Mouse (Mus musculus) liver, adult (tissue): Measurements from ENCODE around the gene Tmem182.

ENCODE experiments used
- GATA4 ChIP-seq: IDR thresholded peaks from 2 replicates; pipeline ENCODE4 v1.6.1; 2014; ENCODE audit warnings: mild to moderate bottlenecking, low read length; ENCODE audit not compliant: insufficient replicate concordance

Tmem182 gene

DNA sequence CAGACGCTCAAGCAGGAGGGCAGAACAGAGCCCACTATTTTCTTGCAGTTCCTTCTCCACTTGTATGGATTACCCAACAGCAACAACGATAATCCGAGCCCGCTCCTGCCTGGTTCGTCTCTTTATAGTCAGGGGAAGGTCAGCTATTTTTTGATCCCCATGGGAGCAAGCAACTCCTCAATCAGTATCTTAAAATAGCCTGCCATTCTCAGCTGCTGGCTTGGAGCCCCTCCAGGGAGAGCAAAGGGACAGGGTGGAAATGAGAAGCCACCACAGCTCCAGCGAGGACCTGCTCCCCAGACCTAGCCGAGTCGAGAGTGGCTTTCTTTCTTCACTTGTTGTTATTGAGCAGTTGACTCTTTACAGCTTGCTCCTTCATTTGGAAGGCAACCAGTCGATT is at the start of gene Tmem182:
TSS of gene Tmem182 (plus strand) at position 251 of the 400 bp plus-strand sequence.
- no peak for TF ChIP-seq GATA4

DNA sequence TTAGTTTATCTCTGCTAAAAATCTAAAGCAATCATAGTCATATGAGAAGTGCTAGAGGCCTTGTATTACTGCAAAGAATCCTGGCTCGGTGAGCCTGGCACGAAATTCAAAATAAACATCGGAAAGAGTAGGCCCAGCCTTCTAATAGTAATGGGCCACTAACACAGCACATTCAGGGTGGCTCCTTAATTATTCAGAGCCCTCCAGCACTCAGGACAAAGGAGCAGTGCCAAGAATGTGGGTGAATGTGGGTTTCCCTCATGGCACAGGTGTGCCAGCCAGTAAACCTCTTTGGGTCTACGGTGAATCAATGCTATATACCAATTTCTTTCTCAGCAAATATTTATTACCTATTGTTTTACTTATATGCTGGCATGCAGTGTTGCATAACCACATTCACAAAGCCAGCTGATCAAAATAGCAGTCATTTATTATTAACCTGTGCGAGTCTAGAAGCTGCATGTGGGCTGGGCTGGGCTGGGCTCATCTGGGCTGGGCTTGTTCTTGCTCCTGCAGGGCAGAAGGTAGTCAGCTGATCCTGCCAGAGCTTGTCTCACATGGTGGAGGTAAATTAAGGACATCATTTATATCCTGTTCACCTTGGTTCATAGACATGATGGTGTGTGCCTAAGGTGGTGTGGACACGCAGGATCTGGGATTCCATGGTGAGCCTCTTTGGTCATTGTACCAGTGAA is 45.5 kb upstream of the Tmem182 start:
- no peak for TF ChIP-seq GATA4

DNA sequence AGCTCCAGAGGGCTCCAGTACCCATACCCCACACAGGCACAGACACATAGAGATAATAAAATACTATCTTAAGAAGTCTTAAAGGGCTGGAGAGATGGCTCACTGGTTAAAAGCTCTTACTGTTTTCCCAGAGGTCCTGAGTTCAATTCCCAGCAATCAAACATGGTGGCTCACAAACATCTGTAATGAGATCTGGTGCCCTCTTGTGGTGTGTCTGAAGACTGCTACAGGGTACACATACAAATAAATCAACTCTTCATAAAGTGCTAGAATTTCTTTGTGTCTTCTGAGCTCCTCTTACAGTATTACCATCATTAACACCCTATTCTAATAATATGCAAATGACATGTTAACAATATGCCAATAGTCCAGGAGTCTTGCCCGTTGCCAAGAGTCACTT is 41.4 kb upstream of the Tmem182 start:
- no peak for TF ChIP-seq GATA4

DNA sequence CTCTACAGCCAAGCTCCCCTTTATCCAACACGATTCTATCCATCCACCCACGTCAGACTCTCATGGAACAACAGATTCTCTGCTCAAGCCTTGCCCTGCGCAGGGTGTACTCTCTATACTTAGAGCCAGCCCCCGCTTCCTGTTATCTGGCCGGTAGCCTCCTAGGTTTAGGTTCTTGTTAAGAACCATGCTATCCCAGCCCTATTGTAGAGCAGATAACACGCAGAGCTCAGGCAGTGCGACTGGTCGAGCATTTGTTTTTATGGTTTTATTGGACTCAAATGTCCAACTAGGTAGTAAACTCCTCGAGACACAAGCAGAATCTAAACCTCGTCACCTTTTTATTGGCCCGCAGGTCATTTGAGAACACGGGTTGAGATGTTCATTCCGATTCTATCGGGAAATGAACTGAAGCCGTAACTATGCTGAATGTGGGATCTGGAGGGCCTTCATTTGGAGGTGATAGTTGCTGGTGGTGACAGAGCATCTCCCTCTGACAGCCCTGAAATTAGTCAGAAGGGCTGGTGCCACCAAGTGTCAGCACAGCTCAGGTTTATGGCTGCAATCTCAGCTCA is 40.6 kb upstream of the Tmem182 start:
- TF ChIP-seq GATA4 = no peak

DNA sequence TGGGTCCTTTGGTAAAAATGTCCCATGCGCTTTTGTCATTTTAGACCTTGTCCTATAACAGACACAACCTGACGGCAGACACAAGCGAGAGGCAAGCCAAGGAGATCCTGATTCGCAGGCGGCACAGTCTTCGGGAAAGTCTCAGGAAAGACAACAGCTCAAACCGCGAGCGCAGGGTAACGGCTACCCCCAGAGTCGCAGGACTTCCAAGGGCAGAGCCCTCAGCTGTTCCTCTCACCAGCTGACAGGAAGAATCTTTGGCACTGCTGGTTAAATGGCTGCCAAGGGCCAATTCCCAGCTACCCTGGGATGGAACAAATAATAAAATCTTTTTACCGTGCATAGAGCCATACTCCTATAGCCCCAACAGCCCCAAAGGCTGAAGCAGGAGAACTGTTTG is 39.9 kb upstream of the Tmem182 start:
- no peak for TF ChIP-seq GATA4

DNA sequence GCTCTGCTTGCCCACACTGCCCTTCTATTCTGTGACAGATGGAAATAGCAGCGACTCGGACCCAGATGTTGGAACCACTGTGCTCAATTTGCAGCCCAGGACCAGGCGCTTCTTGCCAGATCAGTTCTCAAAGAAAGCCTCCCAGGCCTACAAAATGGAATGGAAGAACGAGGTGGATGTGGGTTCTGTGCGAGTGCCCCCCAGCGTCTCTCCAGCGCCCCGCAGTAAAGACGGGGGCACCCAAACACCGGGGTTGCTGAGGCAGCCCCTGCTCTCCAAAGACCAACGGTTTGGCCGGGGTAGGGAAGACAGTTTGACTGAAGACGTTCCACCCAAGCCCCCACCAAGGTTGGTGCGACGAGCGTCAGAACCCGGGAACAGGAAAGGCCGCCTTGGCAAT is 37.8 kb upstream of the Tmem182 start:
- TF ChIP-seq GATA4 = no peak

DNA sequence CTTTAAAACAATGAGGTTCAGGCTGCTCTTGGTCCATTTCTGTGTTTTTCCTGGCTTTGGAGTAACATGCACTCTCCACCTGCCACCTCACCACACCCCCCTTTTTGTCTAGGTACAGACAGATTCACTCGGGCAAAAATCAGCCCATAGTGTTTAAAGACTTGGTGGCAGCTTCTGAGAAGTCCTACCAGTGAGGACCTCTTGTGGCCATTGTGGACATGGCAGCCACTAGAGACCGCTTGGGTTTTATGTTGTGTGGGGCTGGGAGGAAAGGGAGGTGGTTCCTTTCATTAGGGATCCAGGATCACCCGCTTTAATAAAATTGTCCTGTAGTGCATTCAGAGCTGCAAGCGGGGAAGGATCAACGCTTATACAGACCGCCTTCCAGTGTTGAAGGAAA is 36.8 kb upstream of the Tmem182 start:
- TF ChIP-seq GATA4 = no peak

DNA sequence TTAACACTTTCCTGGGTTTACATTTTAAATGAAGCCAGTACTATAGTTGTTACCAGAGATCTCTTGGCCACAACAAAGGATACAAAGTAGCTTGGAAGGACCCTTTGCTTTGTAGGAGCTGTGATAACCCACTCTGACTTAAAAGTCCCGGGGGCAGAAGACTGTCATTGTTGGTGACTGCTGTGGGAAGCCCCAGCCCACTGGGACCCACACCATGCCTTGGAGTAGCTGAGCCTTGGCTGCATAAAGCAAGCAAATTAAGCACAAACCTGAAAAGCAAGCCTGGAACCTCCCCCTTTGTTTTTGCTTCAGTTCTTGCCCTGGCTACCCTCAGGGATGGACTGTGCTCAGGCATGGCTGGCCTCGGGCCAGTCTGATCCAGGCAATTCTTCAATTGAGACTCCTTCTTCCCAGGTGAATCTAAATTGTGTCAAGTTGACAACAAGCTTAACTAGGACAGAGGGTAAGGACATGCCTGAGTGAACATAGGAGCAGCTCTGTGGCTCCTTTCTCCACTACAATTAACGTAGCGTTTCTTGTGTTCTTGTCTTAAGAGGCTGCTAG is 36.0 kb upstream of the Tmem182 start:
- TF ChIP-seq GATA4 = no peak

DNA sequence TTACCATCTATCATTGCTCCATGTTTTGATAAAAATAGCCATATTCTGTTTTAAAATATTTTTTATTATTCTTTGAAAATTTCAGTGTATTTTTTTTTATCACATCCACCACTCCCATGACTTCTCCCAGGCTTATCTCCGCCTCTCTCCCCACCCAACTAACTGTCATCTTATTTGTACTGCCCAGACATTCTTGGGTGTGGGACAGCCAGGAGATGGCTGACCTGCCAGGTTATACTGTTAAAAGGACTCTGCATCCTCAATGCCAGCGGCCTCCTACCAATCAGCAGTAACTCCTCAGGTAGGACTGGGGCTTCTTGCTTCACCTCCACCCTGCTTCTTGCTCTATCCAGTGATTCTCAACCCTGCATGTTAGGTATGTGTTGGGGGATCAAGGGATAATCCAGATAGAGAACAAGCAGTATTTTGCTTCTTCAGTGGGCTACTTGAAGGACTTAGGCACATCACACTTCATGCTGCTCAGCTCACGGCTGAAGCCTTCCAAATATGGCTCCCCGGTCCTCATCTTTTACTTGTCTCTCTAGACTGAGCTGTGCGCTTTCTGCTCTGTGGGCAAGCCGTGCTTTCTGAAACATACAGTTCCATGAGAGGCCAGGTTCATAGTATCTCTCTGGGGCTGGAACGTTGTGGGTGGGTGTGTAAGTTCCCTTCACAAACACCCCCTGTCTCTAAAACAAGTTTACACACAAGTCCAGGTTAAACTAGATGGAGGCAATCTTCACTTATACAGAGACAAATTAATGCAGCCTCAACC is 34.0 kb upstream of the Tmem182 start:
- no peak for TF ChIP-seq GATA4

DNA sequence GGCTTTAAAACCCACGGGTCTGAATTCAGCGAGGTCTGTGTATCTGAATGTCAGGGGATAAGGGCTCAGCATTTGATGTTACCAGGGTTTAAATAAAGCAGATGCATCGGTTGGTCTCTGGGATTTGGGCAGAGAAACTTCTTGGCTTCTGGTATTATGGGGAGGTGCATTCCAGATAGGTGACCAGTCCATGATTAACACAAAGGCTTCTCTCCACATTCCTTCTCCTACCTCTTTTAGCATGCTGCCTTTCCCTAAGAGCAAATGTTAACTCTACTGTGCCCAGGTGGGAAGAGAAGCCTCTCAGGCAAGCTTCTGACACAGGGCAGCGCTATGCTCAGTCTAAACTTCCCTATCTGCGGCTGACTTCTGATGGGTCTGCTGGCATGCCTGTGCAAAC is 32.2 kb upstream of the Tmem182 start:
- no peak for TF ChIP-seq GATA4

DNA sequence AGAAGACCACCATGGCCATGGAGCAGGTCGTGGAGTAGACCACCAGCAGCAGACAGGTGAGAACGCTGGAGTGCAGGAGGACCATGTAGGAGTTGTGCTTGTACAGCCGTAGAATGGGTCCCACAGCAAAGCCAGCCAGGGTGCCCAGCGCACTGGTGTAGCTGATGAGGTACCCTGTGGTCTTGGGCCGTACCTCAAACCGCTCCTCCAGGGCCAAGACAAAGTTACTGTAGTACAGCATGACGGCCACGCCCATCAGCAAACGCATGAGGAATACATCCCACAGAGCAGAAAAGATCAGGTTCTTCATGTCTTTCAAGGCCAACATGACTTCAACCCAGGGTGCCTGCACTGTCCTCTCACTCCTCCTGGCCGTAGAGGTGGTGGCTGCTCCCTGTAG is 31.4 kb upstream of the Tmem182 start:
- TF ChIP-seq GATA4 = no peak

DNA sequence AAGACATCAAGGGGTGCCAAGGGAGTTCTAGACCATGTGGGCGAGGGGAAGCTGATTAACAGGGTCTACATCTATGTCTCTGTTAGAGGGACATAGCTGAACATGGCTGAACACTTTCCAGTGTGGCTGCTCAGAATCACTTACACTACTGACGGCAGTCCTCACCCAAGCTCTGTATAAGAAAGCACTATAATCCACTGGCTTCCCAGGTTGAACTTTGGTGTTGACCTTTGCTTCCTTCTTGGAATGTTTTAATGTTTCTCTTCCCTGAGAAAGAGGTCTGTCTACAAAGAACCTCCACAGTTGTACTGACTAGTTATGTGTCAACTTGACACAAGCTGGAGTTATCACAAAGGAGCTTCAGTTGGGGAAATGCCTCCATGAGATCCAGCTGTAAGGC is 29.3 kb upstream of the Tmem182 start:
- no peak for TF ChIP-seq GATA4

DNA sequence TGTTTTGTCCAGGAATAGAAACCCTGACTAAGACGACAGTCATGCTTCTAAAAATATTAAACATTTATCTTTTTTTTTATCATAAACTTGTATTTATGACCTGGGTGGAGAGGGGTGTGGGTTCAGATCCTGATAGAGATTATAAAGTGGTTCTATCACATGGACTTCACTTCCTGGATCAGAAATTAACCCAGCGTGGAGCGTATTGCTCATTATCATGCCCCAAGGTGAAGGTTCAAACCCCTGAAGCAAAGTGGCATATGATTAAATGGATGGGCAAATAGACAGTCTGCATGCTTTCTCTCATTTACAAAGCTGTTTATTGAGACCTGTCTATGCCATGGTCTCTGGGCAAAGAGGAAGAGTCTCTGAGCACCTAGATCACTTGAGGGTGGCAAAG is 28.6 kb upstream of the Tmem182 start:
- no peak for TF ChIP-seq GATA4

DNA sequence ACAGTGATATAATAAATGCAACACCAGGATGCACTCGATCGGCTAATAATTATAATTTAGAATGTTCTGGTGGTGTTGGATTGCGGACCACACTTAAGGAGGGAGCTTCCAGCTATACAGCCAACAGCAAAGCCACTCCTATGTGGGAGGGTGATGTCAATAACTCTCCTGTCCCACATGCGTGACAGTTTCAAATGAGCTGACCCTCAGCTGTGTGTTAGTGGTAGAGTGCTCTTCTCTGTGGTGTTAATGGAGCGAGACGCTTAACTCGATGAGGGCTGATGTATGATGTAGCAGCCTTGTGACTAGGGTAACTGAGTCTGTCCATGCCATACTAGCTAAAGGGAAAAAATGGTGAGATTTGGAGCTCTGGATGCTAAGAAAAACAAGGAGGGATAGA is 22.0 kb upstream of the Tmem182 start:
- no peak for TF ChIP-seq GATA4

DNA sequence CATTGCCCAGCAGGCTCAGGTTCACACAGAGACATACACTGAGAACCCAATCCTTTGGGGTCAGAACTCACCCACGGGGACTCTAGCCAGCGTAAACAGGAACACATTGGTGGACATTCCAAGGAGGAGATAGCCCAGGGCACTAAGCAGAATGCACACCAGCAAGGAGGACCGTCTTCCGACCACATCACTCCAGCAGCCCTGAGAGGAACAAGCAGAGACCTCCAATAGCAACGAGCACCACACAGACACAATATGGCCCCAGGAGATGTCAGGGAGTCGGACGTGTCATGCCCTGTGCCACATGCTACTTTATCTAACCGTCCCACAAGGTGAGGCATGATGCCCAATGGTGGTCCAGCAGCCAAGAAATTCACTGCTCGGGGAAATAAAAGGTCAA is 21.1 kb upstream of the Tmem182 start:
- TF ChIP-seq GATA4 = no peak

DNA sequence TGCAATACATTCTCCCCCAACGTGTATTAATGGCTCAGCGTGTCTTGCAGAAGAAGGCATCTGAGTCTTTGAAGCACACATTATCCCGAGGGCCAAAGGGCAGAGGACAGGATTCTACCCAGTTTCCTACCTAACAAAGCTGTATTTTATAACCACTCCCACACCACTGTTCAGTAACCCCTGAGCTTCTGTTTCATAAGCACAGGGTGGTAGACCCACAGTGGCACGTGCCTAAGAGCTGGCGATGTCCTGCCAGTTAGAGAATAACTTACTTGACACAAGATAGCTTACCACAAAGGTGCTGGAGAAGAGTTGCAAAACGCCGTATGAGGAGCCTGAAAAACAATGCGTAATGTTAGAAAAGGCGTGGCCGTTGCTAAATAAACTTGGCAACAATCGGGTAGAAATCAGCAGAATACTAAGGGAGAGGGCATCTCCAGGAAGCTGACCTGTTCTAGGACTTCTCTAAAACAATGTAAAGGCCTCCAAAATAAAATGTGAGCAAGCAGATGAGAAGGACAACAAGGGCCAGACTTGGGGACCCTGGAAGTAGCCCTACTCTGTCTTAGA is 19.4 kb upstream of the Tmem182 start:
- no peak for TF ChIP-seq GATA4
